Mouse (Mus musculus): ENCODE data around the gene Cep128. TPM values are rescaled to one million over a fixed set of nuclear protein-coding genes. Genes with fewer than 3 reads are reported as not detected.

The Cep128 gene
- polyA plus RNA-seq, 1 experiment from 2014 or later, result 3.4 TPM

- no peak overlapping the region for H3K4me3 ChIP-seq (replicated peaks)
- 41% methylated on average over 3 of the region's 3 CpGs for WGBS
- H3K27ac ChIP-seq (replicated peaks), result no peak overlapping the region
- H3K4me1 ChIP-seq, result no peaks in the 10 kb centered on the region
- no peak overlapping the region for H3K9ac ChIP-seq (replicated peaks)
- no peak overlapping the region for H3K4me2 ChIP-seq
- H3K36me3 ChIP-seq, result no peaks in the 10 kb centered on the region
- no peak for ATAC-seq (ENCODE audit: low FRiP score)
- no peaks in the 10 kb centered on the region for H3K9me3 ChIP-seq (replicated peaks)
- H3K27me3 ChIP-seq (replicated peaks), result no peaks in the 10 kb centered on the region
These were observed 212.6 kb downstream of the Cep128 start for GRCm38 (mm10) chr12:91171613-91172012.

GRCm38 (mm10) chr12:91161015-91161730 is 223.0 kb downstream of the Cep128 start:
- H3K4me1 ChIP-seq, result no peaks in the 10 kb centered on the region
- H3K9me3 ChIP-seq (replicated peaks), result no peaks in the 10 kb centered on the region
- no peaks in the 10 kb centered on the region for H3K36me3 ChIP-seq
- no peak overlapping the region for H3K4me3 ChIP-seq (replicated peaks)
- H3K4me2 ChIP-seq, result no peak overlapping the region
- no peak for ATAC-seq (ENCODE audit: low FRiP score)
- H3K27me3 ChIP-seq (replicated peaks), result no peaks in the 10 kb centered on the region
- 92% methylated on average over 6 of the region's 6 CpGs for WGBS
- H3K9ac ChIP-seq (replicated peaks), result no peak overlapping the region
- no peak overlapping the region for H3K27ac ChIP-seq (replicated peaks)

GRCm38 (mm10) chr12:91158481-91158880 is 225.7 kb downstream of the Cep128 start:
- Histone ChIP-seq H3K4me1 (no peaks in the 10 kb centered on the region), H3K4me3 (replicated peaks) (no peak overlapping the region), H3K4me2 (no peak overlapping the region), H3K27me3 (replicated peaks) (no peaks in the 10 kb centered on the region), H3K9ac (replicated peaks) (no peak overlapping the region), H3K27ac (replicated peaks) (no peak overlapping the region), H3K36me3 (no peaks in the 10 kb centered on the region), H3K9me3 (replicated peaks) (no peaks in the 10 kb centered on the region)
- 63% methylated on average over 2 of the region's 2 CpGs for WGBS
- no peak for ATAC-seq (ENCODE audit: low FRiP score)

GRCm38 (mm10) chr12:91154052-91154451 is 230.2 kb downstream of the Cep128 start:
- Histone ChIP-seq H3K27me3 (replicated peaks) (no peaks in the 10 kb centered on the region), H3K36me3 (no peaks in the 10 kb centered on the region), H3K4me2 (no peak overlapping the region), H3K27ac (replicated peaks) (no peak overlapping the region), H3K4me3 (replicated peaks) (no peak overlapping the region), H3K9ac (replicated peaks) (no peak overlapping the region), H3K9me3 (replicated peaks) (no peaks in the 10 kb centered on the region), H3K4me1 (no peaks in the 10 kb centered on the region)
- 82% methylated on average over 7 of the region's 7 CpGs for WGBS
- no peak for ATAC-seq (ENCODE audit: low FRiP score)

GRCm38 (mm10) chr12:91149152-91149551 is 235.1 kb downstream of the Cep128 start:
- no peak for ATAC-seq (ENCODE audit: low FRiP score)
- Histone ChIP-seq H3K9ac (replicated peaks) (no peak overlapping the region), H3K9me3 (replicated peaks) (no peaks in the 10 kb centered on the region), H3K36me3 (no peaks in the 10 kb centered on the region), H3K4me2 (no peak overlapping the region), H3K27me3 (replicated peaks) (no peaks in the 10 kb centered on the region), H3K4me1 (no peaks in the 10 kb centered on the region), H3K27ac (replicated peaks) (no peak overlapping the region), H3K4me3 (replicated peaks) (no peak overlapping the region)
- WGBS, result 33% methylated on average over 3 of the region's 3 CpGs

- ATAC-seq (ENCODE audit: low FRiP score), result no peak
- no peak overlapping the region for H3K9ac ChIP-seq (replicated peaks)
- no peaks in the 10 kb centered on the region for H3K27me3 ChIP-seq (replicated peaks)
- H3K36me3 ChIP-seq, result no peaks in the 10 kb centered on the region
- H3K4me2 ChIP-seq, result no peak overlapping the region
- H3K4me3 ChIP-seq (replicated peaks), result no peak overlapping the region
- 81% methylated on average over 8 of the region's 8 CpGs for WGBS
- H3K9me3 ChIP-seq (replicated peaks), result no peaks in the 10 kb centered on the region
- H3K27ac ChIP-seq (replicated peaks), result no peak overlapping the region
- H3K4me1 ChIP-seq, result no peaks in the 10 kb centered on the region
These were observed 249.3 kb downstream of the Cep128 start for GRCm38 (mm10) chr12:91134740-91135517.

- H3K4me2 ChIP-seq, result no peak overlapping the region
- WGBS, result 91% methylated on average over 3 of the region's 3 CpGs
- H3K36me3 ChIP-seq, result no peaks in the 10 kb centered on the region
- H3K4me1 ChIP-seq, result no peaks in the 10 kb centered on the region
- no peak overlapping the region for H3K9ac ChIP-seq (replicated peaks)
- H3K9me3 ChIP-seq (replicated peaks), result no peaks in the 10 kb centered on the region
- no peak overlapping the region for H3K4me3 ChIP-seq (replicated peaks)
- H3K27ac ChIP-seq (replicated peaks), result no peak overlapping the region
- no peaks in the 10 kb centered on the region for H3K27me3 ChIP-seq (replicated peaks)
- no peak for ATAC-seq (ENCODE audit: low FRiP score)
These were observed 269.2 kb downstream of the Cep128 start for GRCm38 (mm10) chr12:91115054-91115453.

- H3K36me3 ChIP-seq, result no peaks in the 10 kb centered on the region
These were observed 280.9 kb downstream of the Cep128 start for GRCm38 (mm10) chr12:91103316-91103715.

GRCm38 (mm10) chr12:91097869-91098268 is 286.3 kb downstream of the Cep128 start:
- Histone ChIP-seq H3K9me3 (replicated peaks) (no peaks in the 10 kb centered on the region), H3K27ac (replicated peaks) (no peak overlapping the region), H3K9ac (replicated peaks) (no peak overlapping the region), H3K4me1 (0 out of 2 replicates have a peak, but pooled peaks cover 5% of the 10 kb centered on the region), H3K4me2 (no peak overlapping the region; the same call in 1 of the 2 replicates), H3K4me3 (replicated peaks) (no peak overlapping the region), H3K36me3 (no peaks in the 10 kb centered on the region), H3K27me3 (replicated peaks) (no peaks in the 10 kb centered on the region)
- 30% methylated on average over 6 of the region's 6 CpGs for WGBS
- peak; percentile 41; the same call in 1 of the 2 replicates for ATAC-seq (ENCODE audit: low FRiP score)

More at GRCm38 (mm10) chr12:91103316-91103715, 280.9 kb downstream of the Cep128 start:
- no peak overlapping the region for H3K4me3 ChIP-seq (replicated peaks)
- no peak for ATAC-seq (ENCODE audit: low FRiP score)
- no peak overlapping the region for H3K9ac ChIP-seq (replicated peaks)
- 0 out of 2 replicates have a peak, but pooled peaks cover 4% of the 10 kb centered on the region for H3K4me1 ChIP-seq
- no peak overlapping the region for H3K27ac ChIP-seq (replicated peaks)
- no peaks in the 10 kb centered on the region for H3K27me3 ChIP-seq (replicated peaks)
- no peak overlapping the region for H3K4me2 ChIP-seq
- H3K9me3 ChIP-seq (replicated peaks), result no peaks in the 10 kb centered on the region
- 52% methylated on average over 4 of the region's 4 CpGs for WGBS

- no peak for ATAC-seq (ENCODE audit: low FRiP score)
- Histone ChIP-seq H3K4me3 (replicated peaks) (no peak overlapping the region), H3K27ac (replicated peaks) (no peak overlapping the region), H3K9me3 (replicated peaks) (no peaks in the 10 kb centered on the region), H3K27me3 (replicated peaks) (no peaks in the 10 kb centered on the region), H3K9ac (replicated peaks) (no peak overlapping the region), H3K36me3 (no peaks in the 10 kb centered on the region), H3K4me2 (no peak overlapping the region), H3K4me1 (0 out of 2 replicates have a peak, but pooled peaks cover 5% of the 10 kb centered on the region)
- 97% methylated on average over 6 of the region's 6 CpGs for whole genome bisulfite sequencing
These were observed 288.0 kb downstream of the Cep128 start for GRCm38 (mm10) chr12:91096197-91096596.

GRCm38 (mm10) chr12:91088271-91088670 is 295.9 kb downstream of the Cep128 start:
- WGBS, result 81% methylated on average over 4 of the region's 4 CpGs

GRCm38 (mm10) chr12:91085967-91086366 is 298.2 kb downstream of the Cep128 start:
- ATAC-seq (ENCODE audit: low FRiP score), result no peak
- 84% methylated on average over 9 of the region's 9 CpGs for WGBS

More at GRCm38 (mm10) chr12:91088271-91088670, 295.9 kb downstream of the Cep128 start:
- Histone ChIP-seq H3K4me1 (no peaks in the 10 kb centered on the region), H3K27ac (replicated peaks) (no peak overlapping the region), H3K9me3 (replicated peaks) (no peaks in the 10 kb centered on the region), H3K27me3 (replicated peaks) (no peaks in the 10 kb centered on the region), H3K9ac (replicated peaks) (no peak overlapping the region), H3K4me2 (no peak overlapping the region), H3K36me3 (no peaks in the 10 kb centered on the region), H3K4me3 (replicated peaks) (no peak overlapping the region)
- ATAC-seq (ENCODE audit: low FRiP score), result no peak

More at GRCm38 (mm10) chr12:91085967-91086366, 298.2 kb downstream of the Cep128 start:
- Histone ChIP-seq H3K36me3 (no peaks in the 10 kb centered on the region), H3K27ac (replicated peaks) (no peak overlapping the region), H3K4me2 (no peak overlapping the region), H3K9me3 (replicated peaks) (no peaks in the 10 kb centered on the region), H3K4me1 (no peaks in the 10 kb centered on the region), H3K4me3 (replicated peaks) (no peak overlapping the region), H3K27me3 (replicated peaks) (no peaks in the 10 kb centered on the region), H3K9ac (replicated peaks) (no peak overlapping the region)
